Mouse (Mus musculus): ENCODE data around the gene Slc35b2.

- TF ChIP-seq CTCF (IDR thresholded peaks at IDR 0.05; ENCODE audit: low read depth, low read length) = no peak
- no peak for TF ChIP-seq POLR2A (IDR thresholded peaks at IDR 0.05; ENCODE audit: borderline replicate concordance, low read depth, low read length)
Measured at GRCm38 (mm10) chr17:45536264-45536663, 27.4 kb upstream of the Slc35b2 start.

Data from bone marrow macrophage, adult 2 months (primary cell).